Mouse (Mus musculus): ENCODE measurements around the gene Rarg. TPM values are rescaled to one million over a fixed set of nuclear protein-coding genes. Genes with fewer than 3 reads are reported as not detected.

Gene Rarg
- polyA plus RNA-seq, 1 experiment, result 2.6 TPM

DNA sequence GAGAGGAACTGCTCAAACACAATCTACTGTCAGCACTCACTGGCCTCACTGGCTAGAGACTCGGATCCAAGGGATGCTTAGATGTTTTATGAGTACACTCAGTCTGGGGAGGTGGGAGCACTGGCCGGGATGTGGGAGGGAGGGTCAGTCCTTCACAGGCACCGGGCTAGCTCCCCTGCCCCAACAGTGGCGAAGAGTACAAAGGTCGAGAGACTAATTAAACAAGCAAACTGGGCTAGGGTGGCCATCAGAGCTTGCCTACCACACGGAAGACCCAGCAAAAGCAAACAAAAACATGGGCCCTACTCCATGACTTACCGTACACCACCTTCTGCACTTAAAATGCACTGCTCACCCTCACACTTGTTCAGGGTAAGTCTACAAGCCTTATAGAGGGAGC is 65.6 kb downstream of the Rarg start:
- H3K36me3 ChIP-seq (ENCODE audit: control insufficient read depth, insufficient read depth, low read length), result no peaks in the 10 kb centered on the region
- TF ChIP-seq POLR2A (IDR thresholded peaks at IDR 0.05; ENCODE audit: control insufficient read depth, low read depth, low read length) (no peak), CTCF (IDR thresholded peaks at IDR 0.05; ENCODE audit: control insufficient read depth, insufficient read depth, insufficient replicate concordance, low read depth, low read length) (no peak)
- no peaks in the 10 kb centered on the region for H3K27me3 ChIP-seq (ENCODE audit: control insufficient read depth, insufficient read depth, low read length)
- H3K4me3 ChIP-seq (ENCODE audit: control insufficient read depth, low read depth, low read length), result no peak overlapping the region
- no peaks in the 10 kb centered on the region for H3K4me1 ChIP-seq (ENCODE audit: control insufficient read depth, insufficient read depth, low read length)
- no peak overlapping the region for H3K27ac ChIP-seq (ENCODE audit: control insufficient read depth, insufficient read depth, low read depth, low read length)

DNA sequence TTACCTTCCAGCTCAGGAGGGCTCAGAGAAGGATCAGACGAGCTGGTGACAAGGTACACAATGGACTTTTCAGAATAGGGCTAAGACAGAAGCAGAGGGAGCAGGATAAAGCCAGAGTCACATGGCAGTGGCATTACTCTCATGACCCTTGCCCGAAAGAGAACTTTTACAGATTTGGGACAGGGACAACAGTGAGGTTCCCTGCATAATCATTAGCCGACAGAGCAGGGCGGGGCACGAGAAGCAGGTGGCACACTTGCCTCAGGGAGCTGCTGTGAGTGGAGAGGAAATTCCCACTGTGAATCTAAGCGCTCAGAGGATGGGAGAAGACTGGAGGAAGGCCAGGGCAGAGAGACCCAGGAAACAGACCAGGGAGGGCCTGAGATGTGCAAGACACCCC is 68.4 kb downstream of the Rarg start:
- no peak overlapping the region for H3K27ac ChIP-seq (ENCODE audit: control insufficient read depth, insufficient read depth, low read depth, low read length)

DNA sequence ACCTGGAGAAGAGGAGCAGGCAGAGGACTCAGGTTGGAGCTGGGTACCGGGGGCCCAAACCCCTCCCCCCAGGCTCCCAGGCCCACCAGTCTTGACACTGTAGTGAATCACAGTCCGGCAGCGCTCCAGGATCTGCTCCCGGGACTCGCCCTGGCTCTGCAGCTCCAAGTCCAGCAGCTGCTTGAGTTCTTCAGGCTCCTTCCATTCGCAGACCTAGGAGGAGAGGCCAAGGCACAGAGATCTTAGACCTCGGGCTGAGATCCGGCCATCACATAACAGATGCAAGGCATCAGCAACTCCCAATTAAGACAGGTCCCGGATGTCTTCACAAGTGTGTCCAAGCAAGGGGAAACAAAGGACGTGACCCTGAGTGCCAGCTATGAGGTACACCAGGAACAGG is 69.2 kb downstream of the Rarg start:
- no peak overlapping the region for H3K4me3 ChIP-seq (ENCODE audit: control insufficient read depth, low read depth, low read length)
- peaks cover 5% of the 10 kb centered on the region for H3K4me1 ChIP-seq (ENCODE audit: control insufficient read depth, insufficient read depth, low read length)
- no peak for TF ChIP-seq POLR2A (IDR thresholded peaks at IDR 0.05; ENCODE audit: control insufficient read depth, low read depth, low read length)
- TF ChIP-seq CTCF (IDR thresholded peaks at IDR 0.05; ENCODE audit: control insufficient read depth, insufficient read depth, insufficient replicate concordance, low read depth, low read length), result no peak
- H3K27me3 ChIP-seq (ENCODE audit: control insufficient read depth, insufficient read depth, low read length), result no peaks in the 10 kb centered on the region
- no peaks in the 10 kb centered on the region for H3K36me3 ChIP-seq (ENCODE audit: control insufficient read depth, insufficient read depth, low read length)
- no peak overlapping the region for H3K27ac ChIP-seq (ENCODE audit: control insufficient read depth, insufficient read depth, low read depth, low read length)

More for the DNA sequence above, 68.4 kb downstream of the Rarg start:
- Histone ChIP-seq H3K27me3 (ENCODE audit: control insufficient read depth, insufficient read depth, low read length) (no peaks in the 10 kb centered on the region), H3K36me3 (ENCODE audit: control insufficient read depth, insufficient read depth, low read length) (no peaks in the 10 kb centered on the region), H3K4me1 (ENCODE audit: control insufficient read depth, insufficient read depth, low read length) (peaks cover 5% of the 10 kb centered on the region), H3K4me3 (ENCODE audit: control insufficient read depth, low read depth, low read length) (no peak overlapping the region)
- TF ChIP-seq POLR2A (IDR thresholded peaks at IDR 0.05; ENCODE audit: control insufficient read depth, low read depth, low read length) (no peak), CTCF (IDR thresholded peaks at IDR 0.05; ENCODE audit: control insufficient read depth, insufficient read depth, insufficient replicate concordance, low read depth, low read length) (no peak)

DNA sequence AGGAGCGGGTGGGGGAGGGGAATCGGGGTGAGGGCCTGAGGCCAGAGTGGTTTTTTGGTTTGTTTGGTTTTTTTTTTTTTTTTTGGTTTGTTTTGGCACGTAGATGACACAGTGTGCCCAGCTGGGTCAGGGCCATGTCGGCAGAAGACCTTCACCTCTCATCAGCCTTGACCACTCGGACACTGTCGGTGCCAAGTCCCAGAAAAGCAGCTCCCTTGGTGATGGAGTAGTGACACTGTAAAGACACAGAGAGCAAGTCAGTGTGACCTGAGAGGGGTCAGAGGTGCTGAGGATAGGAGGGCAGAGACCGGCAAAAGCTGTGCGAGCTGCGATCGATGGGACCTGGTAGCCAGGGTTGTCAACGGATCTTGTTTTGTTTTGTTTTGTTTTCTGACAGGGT is 71.1 kb downstream of the Rarg start:
- H3K4me1 ChIP-seq (ENCODE audit: control insufficient read depth, insufficient read depth, low read length), result peaks cover 5% of the 10 kb centered on the region
- no peaks in the 10 kb centered on the region for H3K27me3 ChIP-seq (ENCODE audit: control insufficient read depth, insufficient read depth, low read length)
- H3K27ac ChIP-seq (ENCODE audit: control insufficient read depth, insufficient read depth, low read depth, low read length), result no peak overlapping the region
- TF ChIP-seq CTCF (IDR thresholded peaks at IDR 0.05; ENCODE audit: control insufficient read depth, insufficient read depth, insufficient replicate concordance, low read depth, low read length) (no peak), POLR2A (IDR thresholded peaks at IDR 0.05; ENCODE audit: control insufficient read depth, low read depth, low read length) (no peak)
- no peak overlapping the region for H3K4me3 ChIP-seq (ENCODE audit: control insufficient read depth, low read depth, low read length)
- no peaks in the 10 kb centered on the region for H3K36me3 ChIP-seq (ENCODE audit: control insufficient read depth, insufficient read depth, low read length)

Other genes starting within 250 kb of the Rarg start
- 0.52 and 5.1 TPM in 2 replicates for gene Krt18, start 229.3 kb downstream of the Rarg start, polyA plus RNA-seq (2012; rRNA removed)
- gene Eif4b, start 183.7 kb downstream of the Rarg start, polyA plus RNA-seq (2012; rRNA removed), result 75.6 and 75.9 TPM in 2 replicates
- 6.5 and 6.9 TPM in 2 replicates for gene Tns2, start 157.1 kb downstream of the Rarg start, polyA plus RNA-seq (2012; rRNA removed)
- 42.1 and 46.6 TPM in 2 replicates for gene Spryd3, start 121.3 kb downstream of the Rarg start, polyA plus RNA-seq (2012; rRNA removed)
- 25.5 and 27.3 TPM in 2 replicates for gene Igfbp6, start 113.2 kb downstream of the Rarg start, polyA plus RNA-seq (2012; rRNA removed)
- 0.12 and 0.14 TPM in 2 replicates for gene Soat2, start 107.0 kb downstream of the Rarg start, polyA plus RNA-seq (2012; rRNA removed)
- gene Zfp740, start 54.3 kb downstream of the Rarg start, polyA plus RNA-seq (2012; rRNA removed), result 9.9 and 11.3 TPM in 2 replicates
- gene Csad, start 52.8 kb downstream of the Rarg start, polyA plus RNA-seq (2012; rRNA removed), result 23.1 and 27.3 TPM in 2 replicates
- gene Itgb7, start 25.6 kb downstream of the Rarg start, polyA plus RNA-seq (2012; rRNA removed), result 0.17 and 0.23 TPM in 2 replicates
- 0.08 and 0.10 TPM in 2 replicates for gene Gm9918, start 13.0 kb upstream of the Rarg start, polyA plus RNA-seq (2012; rRNA removed)
- gene Mfsd5, start 21.9 kb upstream of the Rarg start, polyA plus RNA-seq (2012; rRNA removed), result 12.1 and 14.3 TPM in 2 replicates
- 41.4 and 45.3 TPM in 2 replicates for gene Espl1, start 38.7 kb upstream of the Rarg start, polyA plus RNA-seq (2012; rRNA removed)
- gene Pfdn5, start 68.6 kb upstream of the Rarg start, polyA plus RNA-seq (2012; rRNA removed), result 296 and 331 TPM in 2 replicates
- 30.3 and 34.3 TPM in 2 replicates for gene Myg1, start 74.2 kb upstream of the Rarg start, polyA plus RNA-seq (2012; rRNA removed)
- gene Aaas, start 93.3 kb upstream of the Rarg start, polyA plus RNA-seq (2012; rRNA removed), result 41.5 and 43.5 TPM in 2 replicates
- gene Sp7, start 109.7 kb upstream of the Rarg start, polyA plus RNA-seq (2012; rRNA removed), result 0.06 TPM in 1 of 2 replicates, not detected in the other
- 17.0 and 18.5 TPM in 2 replicates for gene Sp1, start 148.6 kb upstream of the Rarg start, polyA plus RNA-seq (2012; rRNA removed)
- 131 and 168 TPM in 2 replicates for gene Amhr2, start 187.8 kb upstream of the Rarg start, polyA plus RNA-seq (2012; rRNA removed)
- gene Prr13, start 201.5 kb upstream of the Rarg start, polyA plus RNA-seq (2012; rRNA removed), result 18.5 and 19.7 TPM in 2 replicates
- gene Pcbp2, start 213.0 kb upstream of the Rarg start, polyA plus RNA-seq (2012; rRNA removed), result 1,040 and 1,129 TPM in 2 replicates
- gene Gm10337, start 246.2 kb upstream of the Rarg start, polyA plus RNA-seq (2012; rRNA removed), result not detected in 2 replicates

Data from testis, adult 2 months (tissue).